Mouse (Mus musculus): ENCODE results near the gene B4gat1. TPM values are rescaled to one million over a fixed set of nuclear protein-coding genes. Genes with fewer than 3 reads are reported as not detected.

The B4gat1 gene
- polyA plus RNA-seq, 1 experiment from 2014 or later = 36.2 TPM

DNA sequence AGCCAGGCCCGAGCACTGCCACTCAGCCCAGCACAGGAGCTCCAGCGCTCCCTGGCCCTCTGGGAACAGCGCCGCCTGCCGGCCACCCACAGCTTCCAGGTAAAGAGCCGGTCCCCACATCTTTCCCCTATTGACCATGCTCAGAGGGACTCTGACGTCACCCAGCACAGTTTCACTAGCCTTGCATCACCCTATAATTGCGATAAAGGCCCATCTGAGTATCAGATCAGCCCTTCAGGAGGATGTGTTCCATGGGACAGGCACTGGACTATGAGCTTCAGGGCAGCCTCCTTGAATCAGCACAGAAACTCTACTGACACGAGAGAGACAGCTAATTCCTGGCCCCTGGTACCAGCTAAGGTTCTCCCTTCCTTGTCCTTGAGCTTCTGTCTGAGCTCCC is 15.3 kb downstream of the B4gat1 start:
- Histone ChIP-seq H3K27me3 (ENCODE audit: poor library complexity, severe bottlenecking) (peaks cover 57% of the 10 kb centered on the region), H3K9me3 (no peaks in the 10 kb centered on the region), H3K27ac (no peak overlapping the region), H3K4me1 (peaks cover 65% of the 10 kb centered on the region), H3K36me3 (replicated peaks) (peaks cover 10% of the 10 kb centered on the region), H3K4me3 (peak overlapping the region; percentile 14; the same call in 1 of the 2 replicates)
- DNase-seq (ENCODE audit: extremely low spot score, low spot score) = peak; percentile 75
- WGBS = 21% methylated on average over 9 of the region's 9 CpGs

DNA sequence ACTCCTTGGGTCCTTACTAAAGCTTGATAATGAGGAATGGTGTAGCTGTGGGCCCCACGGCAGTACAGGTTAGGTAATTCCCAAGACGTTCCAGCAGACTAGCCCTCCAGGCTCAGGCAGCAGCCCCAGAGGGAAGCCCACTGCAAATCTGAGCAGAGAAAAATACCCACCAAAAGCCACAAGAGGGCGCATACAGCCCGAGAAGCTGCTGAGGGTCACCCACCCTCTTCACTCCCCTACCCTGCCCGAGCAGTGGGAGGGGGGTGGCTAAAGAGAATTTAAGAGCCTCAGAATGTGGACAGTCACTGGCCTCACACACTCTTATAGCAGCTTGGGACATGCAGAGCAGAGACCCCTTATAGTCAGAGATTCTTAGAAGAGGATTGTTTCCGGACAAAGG is 17.6 kb downstream of the B4gat1 start:
- no peaks in the 10 kb centered on the region for H3K9me3 ChIP-seq
- H3K27ac ChIP-seq = peak overlapping the region; percentile 63; the same call in 1 of the 2 replicates
- H3K36me3 ChIP-seq (replicated peaks) = no peaks in the 10 kb centered on the region; the same call in none of the 2 replicates
- H3K4me3 ChIP-seq = 0 out of 2 replicates have a peak overlapping the region, but pooled peaks have one; percentile 16
- H3K4me1 ChIP-seq = peaks cover 67% of the 10 kb centered on the region
- DNase-seq (ENCODE audit: extremely low spot score, low spot score) = peak; percentile 68
- H3K27me3 ChIP-seq (ENCODE audit: poor library complexity, severe bottlenecking) = peaks cover 43% of the 10 kb centered on the region
- 15% methylated on average over 6 of the region's 6 CpGs for whole genome bisulfite sequencing

DNA sequence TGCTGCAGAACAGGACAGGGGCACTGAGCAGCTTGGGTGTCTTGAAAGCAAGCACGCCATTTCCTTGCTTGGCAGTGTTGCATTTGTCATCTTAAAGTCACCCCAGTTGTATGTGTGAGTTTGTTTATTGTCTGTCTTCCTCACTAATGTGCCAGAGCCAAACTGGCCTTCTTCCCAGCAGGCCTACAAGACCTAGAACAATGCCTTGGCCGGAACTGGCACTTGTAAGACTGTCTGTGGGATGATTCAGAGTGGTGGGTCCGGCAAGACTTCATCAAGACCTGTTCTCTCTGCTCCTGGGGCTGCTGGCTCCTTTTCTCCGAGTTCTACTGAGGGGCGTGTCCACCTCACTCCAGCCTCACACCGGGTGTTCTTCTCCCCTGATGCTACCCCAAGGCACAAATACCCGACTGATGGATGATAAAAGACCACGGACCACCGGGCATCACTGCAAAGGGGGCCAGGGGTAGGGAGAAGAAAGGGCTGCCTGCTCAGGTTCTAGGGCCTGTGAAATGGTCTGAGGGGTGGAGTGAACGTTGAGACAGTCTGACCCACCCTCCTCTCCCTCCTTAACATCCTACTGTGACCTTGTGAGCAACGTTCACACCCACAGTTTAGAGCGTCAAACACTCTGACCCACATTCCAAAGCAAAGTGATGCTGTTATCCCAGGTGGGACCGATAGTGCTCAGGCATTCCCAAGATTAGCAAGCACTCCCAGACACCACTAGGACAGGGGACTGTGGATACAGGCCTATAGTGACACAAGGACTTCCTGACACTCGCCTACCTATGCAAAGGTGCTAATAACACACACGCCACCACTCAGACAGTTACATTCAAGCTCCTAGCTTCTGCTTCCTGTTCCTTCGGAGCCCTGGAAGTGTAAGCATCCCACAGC is 19.5 kb downstream of the B4gat1 start:
- Histone ChIP-seq H3K4me3 (no peak overlapping the region), H3K27ac (peak overlapping the region; percentile 65), H3K4me1 (peaks cover 67% of the 10 kb centered on the region), H3K36me3 (replicated peaks) (no peaks in the 10 kb centered on the region), H3K9me3 (no peaks in the 10 kb centered on the region), H3K27me3 (ENCODE audit: poor library complexity, severe bottlenecking) (peaks cover 24% of the 10 kb centered on the region)
- WGBS = 21% methylated on average over 16 of the region's 16 CpGs
- no peak for DNase-seq (ENCODE audit: extremely low spot score, low spot score)

DNA sequence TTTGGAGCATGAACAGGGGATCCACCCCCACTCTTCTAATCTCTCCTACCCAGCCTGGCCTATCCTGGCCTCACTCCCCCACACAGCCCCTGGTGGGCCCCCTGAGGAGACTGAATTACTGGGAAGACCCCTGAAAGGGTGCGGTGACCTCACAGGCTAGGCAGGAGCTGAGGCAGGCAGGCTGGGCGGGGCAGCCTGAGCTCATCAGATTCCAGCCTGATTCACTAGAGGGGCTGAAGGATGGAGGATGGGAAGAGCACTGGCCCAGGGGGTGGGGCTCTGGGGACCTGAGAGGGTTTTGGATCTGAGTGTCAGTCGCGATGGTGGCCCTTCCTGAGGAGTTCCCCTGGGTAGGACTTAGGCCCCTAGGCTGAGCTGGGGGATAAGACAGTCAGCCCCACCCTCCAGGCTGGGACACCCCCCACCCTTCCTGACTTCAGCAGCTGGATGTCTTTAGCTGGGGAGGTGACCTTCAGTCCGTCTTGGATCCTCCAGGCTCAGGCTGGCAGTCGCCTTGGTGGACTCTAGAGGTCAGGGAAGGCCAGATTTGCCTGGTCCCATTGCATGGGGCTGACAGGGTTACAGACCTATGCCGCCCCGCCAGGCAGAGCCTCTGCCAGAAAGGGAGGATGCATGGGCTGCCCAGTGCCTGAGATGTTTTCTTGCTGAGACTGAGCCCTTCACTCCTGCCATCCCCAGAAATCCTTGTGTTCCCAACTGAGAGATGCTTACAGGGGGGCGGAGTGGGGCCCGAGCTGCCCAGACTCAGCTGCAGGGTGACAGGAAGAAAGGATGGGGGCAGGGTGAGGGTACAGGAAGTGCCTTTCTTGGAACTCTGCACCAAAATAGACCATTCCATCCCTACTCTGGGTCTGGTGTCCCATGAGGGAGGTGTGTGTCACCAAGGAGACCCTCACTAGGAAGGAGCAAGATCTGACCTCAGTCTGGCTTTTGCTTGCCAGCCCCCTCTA is 20.5 kb downstream of the B4gat1 start:
- DNase-seq (ENCODE audit: extremely low spot score, low spot score) = no peak
- Histone ChIP-seq H3K9me3 (no peaks in the 10 kb centered on the region), H3K27me3 (ENCODE audit: poor library complexity, severe bottlenecking) (peaks cover 15% of the 10 kb centered on the region), H3K27ac (peak overlapping the region; percentile 65), H3K4me3 (peak overlapping the region; percentile 20; the same call in 1 of the 2 replicates), H3K36me3 (replicated peaks) (no peaks in the 10 kb centered on the region), H3K4me1 (peaks cover 63% of the 10 kb centered on the region)
- WGBS = 13% methylated on average over 10 of the region's 10 CpGs

DNA sequence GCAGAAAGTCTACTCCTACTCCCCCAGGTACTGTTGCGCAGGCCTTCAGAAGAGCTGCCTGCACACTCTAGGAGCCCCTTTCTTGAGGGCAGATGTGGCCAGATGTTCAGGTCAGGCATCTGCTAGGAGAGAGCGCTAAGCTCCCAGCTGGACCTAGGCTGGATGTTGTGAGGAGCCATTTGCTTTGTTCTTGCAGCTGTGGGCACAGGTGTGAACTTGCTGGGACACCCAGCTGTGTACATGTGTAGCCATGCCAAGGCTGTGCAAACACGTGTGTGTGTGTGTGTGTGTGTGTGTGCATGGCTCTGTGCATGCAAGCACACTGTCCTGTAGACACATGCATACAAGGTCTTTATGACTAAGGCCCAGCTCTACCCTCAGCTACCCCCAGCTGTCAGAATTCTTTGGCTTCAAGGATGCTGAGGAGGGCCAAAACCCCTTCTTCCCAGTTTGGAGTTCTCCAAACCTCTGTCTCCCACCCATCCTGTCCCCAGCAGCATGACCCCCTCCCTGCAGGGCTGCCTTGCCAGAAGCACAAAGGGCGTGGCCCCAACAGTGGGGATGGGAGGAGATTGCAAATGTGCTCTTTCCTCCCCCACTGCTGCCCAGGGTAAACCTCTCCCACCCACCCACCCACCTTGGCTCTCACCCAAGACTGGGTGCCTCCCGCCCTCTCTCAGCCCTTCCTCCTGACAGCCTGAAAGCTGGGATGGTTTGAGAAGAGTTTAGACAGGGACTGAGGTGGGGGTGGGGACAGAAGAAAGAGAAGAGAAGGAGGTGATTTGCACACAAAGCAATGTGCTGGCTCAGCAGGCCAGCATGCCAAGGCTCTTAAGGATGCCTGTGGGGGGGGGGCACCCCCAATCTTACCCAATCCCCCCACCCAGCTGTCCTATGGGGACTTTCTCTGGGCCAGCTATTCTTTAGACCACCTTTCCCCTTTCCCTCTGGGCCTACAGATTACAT is 22.0 kb downstream of the B4gat1 start:
- peak overlapping the region; percentile 65 for H3K27ac ChIP-seq
- peaks cover 19% of the 10 kb centered on the region for H3K27me3 ChIP-seq (ENCODE audit: poor library complexity, severe bottlenecking)
- H3K4me1 ChIP-seq = peaks cover 71% of the 10 kb centered on the region
- no peak for DNase-seq (ENCODE audit: extremely low spot score, low spot score)
- WGBS = 42% methylated on average over 5 of the region's 5 CpGs
- no peaks in the 10 kb centered on the region for H3K9me3 ChIP-seq
- H3K4me3 ChIP-seq = no peak overlapping the region
- H3K36me3 ChIP-seq (replicated peaks) = no peaks in the 10 kb centered on the region

DNA sequence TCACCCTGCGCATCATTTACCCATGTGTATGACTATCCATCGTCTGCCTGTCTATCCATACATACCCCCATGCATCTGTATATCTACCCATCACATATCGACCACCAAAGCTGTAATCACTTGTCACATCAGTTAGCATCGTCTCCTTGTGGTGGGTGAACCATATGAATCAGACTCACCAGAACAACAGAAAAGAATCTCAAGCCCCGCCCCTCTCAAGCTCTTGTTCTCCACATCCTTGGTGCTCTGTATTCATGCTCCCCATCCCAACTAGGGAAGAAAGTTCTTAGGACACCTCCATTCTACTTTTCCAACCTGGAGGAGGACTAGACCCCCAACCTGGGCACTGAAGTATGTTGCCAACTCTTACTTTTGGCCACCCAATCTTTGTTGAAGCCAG is 23.4 kb downstream of the B4gat1 start:
- 86% methylated on average over 5 of the region's 5 CpGs for WGBS
- no peak overlapping the region for H3K4me3 ChIP-seq
- no peaks in the 10 kb centered on the region for H3K9me3 ChIP-seq
- H3K27me3 ChIP-seq (ENCODE audit: poor library complexity, severe bottlenecking) = peaks cover 32% of the 10 kb centered on the region
- no peak for DNase-seq (ENCODE audit: extremely low spot score, low spot score)
- H3K4me1 ChIP-seq = peaks cover 65% of the 10 kb centered on the region
- no peak overlapping the region for H3K27ac ChIP-seq
- no peaks in the 10 kb centered on the region for H3K36me3 ChIP-seq (replicated peaks)

DNA sequence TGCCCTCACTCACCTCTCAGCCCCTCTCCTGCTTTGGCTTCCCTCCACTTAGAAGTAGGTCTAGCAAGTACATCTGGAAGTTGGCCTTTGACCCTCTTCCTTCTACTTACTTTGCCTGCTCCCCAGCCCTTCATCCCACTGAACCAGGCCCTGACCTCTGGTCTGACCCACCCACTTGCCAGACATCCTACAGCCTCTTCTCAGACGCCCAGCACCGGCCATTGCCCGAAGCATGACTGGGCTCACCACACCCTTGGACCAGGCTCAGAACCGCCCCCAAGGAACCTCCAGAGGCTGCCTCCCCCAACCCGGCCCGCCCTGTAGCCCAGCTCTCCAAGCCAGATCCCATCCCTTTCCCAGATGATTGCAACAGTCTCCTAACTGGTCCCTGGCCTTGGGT is 23.8 kb downstream of the B4gat1 start:
- H3K27ac ChIP-seq = peak overlapping the region; percentile 62; the same call in 1 of the 2 replicates
- WGBS = 76% methylated on average over 6 of the region's 6 CpGs
- no peaks in the 10 kb centered on the region for H3K36me3 ChIP-seq (replicated peaks)
- no peaks in the 10 kb centered on the region for H3K9me3 ChIP-seq
- H3K27me3 ChIP-seq (ENCODE audit: poor library complexity, severe bottlenecking) = peaks cover 36% of the 10 kb centered on the region
- no peak for DNase-seq (ENCODE audit: extremely low spot score, low spot score)
- H3K4me1 ChIP-seq = peaks cover 67% of the 10 kb centered on the region
- H3K4me3 ChIP-seq = no peak overlapping the region

DNA sequence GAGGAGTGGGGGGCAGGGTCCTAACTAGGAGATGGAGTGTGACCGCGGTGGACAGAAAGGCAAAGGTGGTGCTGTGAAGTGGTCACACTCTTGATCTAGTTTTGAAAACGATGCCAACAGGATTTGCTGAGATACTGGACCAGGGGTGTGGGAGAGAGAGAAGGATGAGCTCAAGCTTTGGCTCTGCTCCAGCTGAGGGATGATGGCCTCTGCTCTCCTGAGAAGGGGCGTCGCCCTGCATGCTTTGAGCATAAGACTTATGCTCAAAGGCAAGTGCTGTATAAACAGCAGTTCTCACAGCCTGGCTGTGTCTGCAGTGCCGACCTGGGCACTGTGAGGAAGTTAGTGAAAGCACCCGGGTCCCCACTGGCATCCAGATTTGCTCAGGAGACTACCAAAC is 26.5 kb downstream of the B4gat1 start:
- WGBS = 74% methylated on average over 7 of the region's 7 CpGs
- Histone ChIP-seq H3K4me3 (no peak overlapping the region), H3K27ac (peak overlapping the region; percentile 20; the same call in 1 of the 2 replicates), H3K36me3 (replicated peaks) (no peaks in the 10 kb centered on the region), H3K4me1 (peaks cover 69% of the 10 kb centered on the region), H3K9me3 (no peaks in the 10 kb centered on the region), H3K27me3 (ENCODE audit: poor library complexity, severe bottlenecking) (peaks cover 52% of the 10 kb centered on the region)
- no peak for DNase-seq (ENCODE audit: extremely low spot score, low spot score)

DNA sequence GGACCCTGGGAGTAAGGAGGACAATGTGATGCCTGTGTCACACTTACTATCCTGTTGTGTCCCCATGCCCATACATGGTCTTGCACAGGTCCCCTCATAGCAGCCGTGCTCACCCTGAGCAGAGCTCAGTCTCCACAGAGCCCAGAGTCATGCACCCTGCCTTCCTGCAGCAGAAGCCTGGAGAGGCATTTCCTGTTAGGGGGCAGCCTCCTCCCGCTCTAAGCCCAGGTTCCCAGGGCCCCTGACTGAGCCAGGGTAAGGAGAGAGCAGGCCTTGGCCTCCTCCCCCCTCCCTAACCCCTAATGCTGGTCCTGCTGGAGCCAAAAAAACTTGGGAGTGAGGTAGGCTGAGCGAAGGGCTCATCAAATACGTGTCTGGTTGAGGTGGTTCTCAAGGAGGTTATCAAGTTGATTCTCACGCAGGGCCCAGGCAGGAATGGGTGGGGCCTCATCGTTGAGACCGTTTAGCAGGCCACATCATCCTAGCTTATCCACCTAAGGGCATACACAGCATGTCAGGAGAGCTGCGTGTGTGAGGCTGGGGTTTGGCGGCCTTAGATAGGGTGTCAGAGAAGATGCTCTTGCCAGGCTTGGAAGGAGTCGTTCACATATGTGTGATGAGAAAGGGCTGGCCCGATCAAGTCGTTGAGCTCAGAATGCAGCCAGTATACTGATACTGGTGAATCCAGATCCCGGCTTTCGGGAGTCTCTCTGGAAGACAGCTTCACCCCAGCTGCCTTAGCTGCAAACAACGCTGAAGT is 28.6 kb downstream of the B4gat1 start:
- DNase-seq (ENCODE audit: extremely low spot score, low spot score) = no peak
- Histone ChIP-seq H3K4me3 (peak overlapping the region; percentile 61), H3K27ac (peak overlapping the region; percentile 92), H3K9me3 (no peaks in the 10 kb centered on the region), H3K27me3 (ENCODE audit: poor library complexity, severe bottlenecking) (peaks cover 71% of the 10 kb centered on the region), H3K4me1 (peaks cover 72% of the 10 kb centered on the region), H3K36me3 (replicated peaks) (no peaks in the 10 kb centered on the region)
- 8% methylated on average over 15 of the region's 15 CpGs for WGBS

DNA sequence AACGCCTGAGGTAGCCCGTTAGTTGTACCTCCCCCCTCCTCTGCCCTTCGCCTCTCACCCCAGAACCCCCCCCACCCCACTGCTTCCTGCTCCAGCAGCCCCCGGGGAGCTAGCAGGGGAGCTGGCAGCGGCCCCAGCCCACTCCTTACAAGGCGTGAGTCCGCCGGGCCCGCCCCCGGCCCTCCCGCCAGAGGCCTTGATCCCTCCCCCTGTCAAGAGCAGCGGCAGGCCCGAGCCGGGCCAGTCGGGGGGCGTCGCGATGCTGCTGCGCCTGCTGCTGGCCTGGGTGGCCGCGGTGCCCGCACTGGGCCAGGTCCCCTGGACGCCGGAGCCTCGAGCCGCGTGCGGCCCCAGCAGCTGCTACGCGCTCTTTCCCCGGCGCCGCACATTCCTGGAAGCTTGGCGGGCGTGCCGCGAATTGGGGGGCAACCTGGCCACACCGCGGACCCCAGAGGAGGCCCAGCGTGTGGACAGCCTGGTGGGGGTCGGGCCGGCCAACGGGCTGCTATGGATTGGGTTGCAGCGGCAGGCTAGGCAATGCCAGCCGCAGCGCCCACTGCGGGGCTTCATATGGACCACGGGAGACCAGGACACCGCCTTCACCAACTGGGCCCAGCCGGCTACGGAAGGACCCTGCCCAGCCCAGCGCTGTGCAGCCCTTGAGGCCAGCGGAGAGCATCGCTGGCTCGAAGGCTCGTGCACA is 29.4 kb downstream of the B4gat1 start, which contains the start of gene Cd248:
Gene Cd248, plus strand, starts transcription at position 212 of the 703 bp plus-strand sequence.
- peaks cover 72% of the 10 kb centered on the region for H3K4me1 ChIP-seq
- peak within 1 kb of the TSS; percentile 92 for H3K27ac ChIP-seq
- H3K9me3 ChIP-seq = no peaks in the 10 kb centered on the region
- peaks cover 71% of the 10 kb centered on the region for H3K27me3 ChIP-seq (ENCODE audit: poor library complexity, severe bottlenecking)
- WGBS = 2% methylated on average over 56 of the region's 56 CpGs
- peak; percentile 59 for DNase-seq (ENCODE audit: extremely low spot score, low spot score)
- H3K36me3 ChIP-seq (replicated peaks) = no peaks in the 10 kb centered on the region
- peak within 1 kb of the TSS; percentile 61 for H3K4me3 ChIP-seq

Data from forebrain, embryonic 10.5 days (tissue).